Mouse (Mus musculus): ENCODE measurements around the gene 2210016L21Rik.

DNA sequence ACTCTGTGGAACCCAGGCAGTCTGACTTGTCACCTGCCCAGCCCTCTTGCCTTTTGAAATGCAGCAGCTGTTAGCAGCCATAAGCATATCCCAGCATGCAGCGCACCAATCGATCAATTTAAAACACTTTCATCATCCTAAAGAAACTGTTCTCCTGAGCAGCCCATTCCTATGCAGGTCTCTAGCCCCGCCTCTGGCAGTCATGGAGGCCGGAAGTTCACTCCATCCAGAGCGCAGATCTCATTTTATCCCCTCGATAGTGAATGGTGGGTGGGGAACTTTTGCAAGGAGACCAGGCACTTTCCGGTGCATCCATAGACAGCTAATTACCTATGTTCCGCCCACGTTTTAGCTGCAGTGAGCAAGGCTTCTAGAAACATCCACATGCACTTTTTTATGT, 30.2 kb downstream of the 2210016L21Rik start:
- TF ChIP-seq TAL1 (IDR thresholded peaks at IDR 0.05; ENCODE audit: low read length) (no peak), GATA1 (IDR thresholded peaks at IDR 0.05; ENCODE audit: low read length) (no peak)
